Mouse (Mus musculus) cortical plate, adult 2 months (tissue): ENCODE data around the gene Cd8b1.

Experiments used
- CTCF ChIP-seq: fragments of 200-500 bp; IDR thresholded peaks from 2 replicates; pipeline ENCODE4 v1.5.1; 2011; ENCODE audit warnings: mild to moderate bottlenecking, control low read depth, low read length; ENCODE audit not compliant: insufficient read depth; ENCODE audit errors: extremely low read depth
- POLR2A ChIP-seq: fragments of 200-500 bp; IDR thresholded peaks from 2 replicates; pipeline ENCODE4 v1.6.1; 2011; ENCODE audit warnings: mild to moderate bottlenecking, low read length, control low read depth; ENCODE audit not compliant: insufficient read depth; ENCODE audit errors: extremely low read depth

DNA sequence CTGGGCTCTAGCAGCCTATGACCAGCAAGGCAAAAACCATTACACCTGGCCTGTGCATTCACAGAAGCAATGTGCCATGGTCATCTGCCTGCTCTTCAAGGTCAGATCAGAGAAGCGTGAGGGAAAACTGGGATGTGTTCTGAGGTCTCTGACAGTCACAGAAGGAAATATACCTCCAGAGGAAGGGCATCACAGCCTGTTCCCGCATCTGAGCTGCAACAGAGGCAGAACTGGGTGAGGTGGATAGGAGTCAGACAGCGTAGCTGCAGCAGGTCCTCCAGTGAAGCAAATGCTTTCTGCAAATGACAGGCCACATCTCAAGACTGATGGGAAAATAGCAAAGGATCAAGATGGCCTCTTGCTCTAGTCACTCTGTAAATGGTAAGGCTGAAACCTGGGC is 16.4 kb downstream of the Cd8b1 start:
- no peak for TF ChIP-seq POLR2A
- no peak for TF ChIP-seq CTCF
